Comparison of ENCODE assay signal across 8 mouse cellular contexts in genomic region chr7:100894057-100894832, GRCm38 (mm10). TPM values are rescaled to one million over a fixed set of nuclear protein-coding genes. Genes with fewer than 3 reads are reported as not detected.
DNase-seq lines count a peak whose midpoint lies in the region; ATAC-seq and TF ChIP-seq lines count a peak whose summit lies in the region.

No protein-coding gene starts in this region.

- peaks cover 50% of the 10 kb centered on the region for H3K36me3 ChIP-seq in embryonic facial prominence, embryonic 10.5 days (replicated peaks)
- H3K36me3 ChIP-seq in midbrain, postnatal 0 days (ENCODE audit: insufficient read depth, low read length) = peaks cover 11% of the 10 kb centered on the region

- intact Hi-C loops in left cerebral cortex, postnatal 14 days (cut with DNase I) = no loop called here

- peak overlapping the region; percentile 67 for H3K4me3 ChIP-seq in embryonic facial prominence, embryonic 10.5 days
- peak overlapping the region; percentile 59 for H3K4me3 ChIP-seq in midbrain, postnatal 0 days (ENCODE audit: low read depth, low read length)

- no peaks in the 10 kb centered on the region for H3K9me3 ChIP-seq in embryonic facial prominence, embryonic 10.5 days
- no peaks in the 10 kb centered on the region for H3K9me3 ChIP-seq in midbrain, postnatal 0 days (ENCODE audit: low read length)

- no peak for ATAC-seq in CD4-positive, CD25-positive, alpha-beta regulatory T cell, adult 4 months
- ATAC-seq in midbrain, postnatal 0 days (ENCODE audit: low FRiP score) = peak; percentile 78

- peak overlapping the region; percentile 89 for H3K4me2 ChIP-seq in midbrain, postnatal 0 days (ENCODE audit: low read depth, low read length, poor library complexity, severe bottlenecking)

- DNase-seq in CD4-positive, CD25-positive, alpha-beta regulatory T cell, adult 2 months (ENCODE audit: low read depth, low spot score) = peak; percentile 52
- DNase-seq in ZHBTc4 (ENCODE audit: low read depth, low spot score) = peak; percentile 66
- peak; percentile 60 for DNase-seq in embryonic facial prominence, embryonic 10.5 days (ENCODE audit: low spot score)
- peak; percentile 35 for DNase-seq in heart, postnatal 4 days
- peak; percentile 69 for DNase-seq in left cerebral cortex, postnatal 14 days (ENCODE audit: low spot score in 2 of 2)
- DNase-seq in midbrain, postnatal 0 days (ENCODE audit: low spot score) = peak; percentile 67
- DNase-seq in thymus, postnatal 0 days (ENCODE audit: low spot score) = peak; percentile 55

- H3K4me1 ChIP-seq in embryonic facial prominence, embryonic 10.5 days = peaks cover 35% of the 10 kb centered on the region
- H3K4me1 ChIP-seq in midbrain, postnatal 0 days (ENCODE audit: insufficient read depth, low read length) = peaks cover 17% of the 10 kb centered on the region; the same call in 1 of the 2 replicates

- TF ChIP-seq CTCF in midbrain, postnatal 0 days (IDR thresholded peaks at IDR 0.05) = peak; percentile 26; the same call in 1 of the 2 replicates

- no peaks in the 10 kb centered on the region for H3K27me3 ChIP-seq in embryonic facial prominence, embryonic 10.5 days (replicated peaks; ENCODE audit: low read depth, poor library complexity, severe bottlenecking)
- no peaks in the 10 kb centered on the region for H3K27me3 ChIP-seq in midbrain, postnatal 0 days (ENCODE audit: insufficient read depth, low read length)

- peak overlapping the region; percentile 79 for H3K27ac ChIP-seq in embryonic facial prominence, embryonic 10.5 days (replicated peaks)
- peak overlapping the region; percentile 72 for H3K27ac ChIP-seq in midbrain, postnatal 0 days (ENCODE audit: low read depth, low read length)

- H3K9ac ChIP-seq in midbrain, postnatal 0 days (replicated peaks; ENCODE audit: low read length, poor library complexity, severe bottlenecking) = peak overlapping the region; percentile 82

- 3% methylated on average over 53 of the region's 53 CpGs for WGBS in embryonic facial prominence, embryonic 10.5 days
- WGBS in midbrain, postnatal 0 days = 6% methylated on average over 36 of the region's 53 CpGs

RNA-seq across cellular contexts. Expression of gene Relt, which starts 31.0 kb away (rescaled TPM):
- polyA plus RNA-seq in CD4-positive, CD25-positive, alpha-beta regulatory T cell, adult 4 months (2017; shearing (Covaris generic)) = 10 to 100 TPM; 16.4 to 24.4 TPM
- polyA plus RNA-seq in embryonic facial prominence, embryonic 10.5 days (2016; fragmentation: Nextera tagmentation; extraction: Ambion mirVana) = 4.8 and 5.2 TPM in 2 replicates
- 1 to 10 TPM; 5.6 to 6.4 TPM for total RNA-seq in heart, postnatal 4 days (2021)
- 10 to 100 TPM in 1 of 2 experiments, 1 to 10 TPM in 1; 9.7 to 10.6 TPM for total RNA-seq in left cerebral cortex, postnatal 14 days (2021)
- total RNA-seq in midbrain, postnatal 0 days (2014; rRNA removed) = 7.8 and 9.0 TPM in 2 replicates
- polyA plus RNA-seq in midbrain, postnatal 0 days (2015; fragmentation: Nextera tagmentation; extraction: Ambion mirVana) = 5.1 and 5.3 TPM in 2 replicates
- 12.3 and 12.9 TPM in 2 replicates for polyA plus RNA-seq in thymus, postnatal 0 days (2015; fragmentation: Nextera tagmentation; extraction: Ambion mirVana)

RNA-seq across cellular contexts. Expression of gene Arhgef17, which starts 37.7 kb away (rescaled TPM):
- polyA plus RNA-seq in CD4-positive, CD25-positive, alpha-beta regulatory T cell, adult 4 months (2017; shearing (Covaris generic)) = not detected
- 9.3 and 9.8 TPM in 2 replicates for polyA plus RNA-seq in embryonic facial prominence, embryonic 10.5 days (2016; fragmentation: Nextera tagmentation; extraction: Ambion mirVana)
- 10 to 100 TPM; 37.0 to 38.4 TPM for total RNA-seq in heart, postnatal 4 days (2021)
- 10 to 100 TPM; 81.3 to 91.6 TPM for total RNA-seq in left cerebral cortex, postnatal 14 days (2021)
- total RNA-seq in midbrain, postnatal 0 days (2014; rRNA removed) = 77.6 and 89.1 TPM in 2 replicates
- polyA plus RNA-seq in midbrain, postnatal 0 days (2015; fragmentation: Nextera tagmentation; extraction: Ambion mirVana) = 16.3 and 16.7 TPM in 2 replicates
- polyA plus RNA-seq in thymus, postnatal 0 days (2015; fragmentation: Nextera tagmentation; extraction: Ambion mirVana) = 1.0 and 1.1 TPM in 2 replicates
